Mouse (Mus musculus) limb, embryonic 14.5 days (tissue): ENCODE data around the gene Ttc30a1. TPM values are rescaled to one million over a fixed set of nuclear protein-coding genes. Genes with fewer than 3 reads are reported as not detected.

Experiments
- ATAC-seq: fragments of 200-750 bp; cut with Nextera tagmentation; 2 replicates; pipeline ENCODE4 v1.8.0; 2017; ENCODE audit warnings: low read depth, moderate number of reproducible peaks, moderate TSS enrichment; ENCODE audit not compliant: low FRiP score
- DNase-seq: peaks from one replicate; pipeline ENCODE4 v3.0.0-alpha.2; 2015; ENCODE audit warnings: low spot score
- H3K27ac ChIP-seq: fragments of 300-500 bp; sonication (generic); replicated peaks from 2 replicates; pipeline ENCODE4 v1.5.1; 2014; ENCODE audit warnings: low read depth, mild to moderate bottlenecking, low read length, moderate library complexity, mixed read lengths
- H3K27me3 ChIP-seq: fragments of 300-500 bp; sonication (generic); 2 replicates; pipeline ENCODE4 v1.6.1; 2014; ENCODE audit warnings: low read length, mixed read lengths; ENCODE audit not compliant: control insufficient read depth, insufficient read depth
- H3K36me3 ChIP-seq: fragments of 300-500 bp; sonication (generic); 2 replicates; pipeline ENCODE4 v1.6.1; 2014; ENCODE audit warnings: mild to moderate bottlenecking, low read length, moderate library complexity, mixed read lengths; ENCODE audit not compliant: control insufficient read depth, insufficient read depth
- H3K4me1 ChIP-seq: fragments of 300-500 bp; sonication (generic); 2 replicates; pipeline ENCODE4 v1.6.1; 2014; ENCODE audit warnings: antibody characterized with exemption, low read length, mixed read lengths; ENCODE audit not compliant: control insufficient read depth, insufficient read depth
- H3K4me2 ChIP-seq: fragments of 300-500 bp; sonication (generic); replicated peaks from 2 replicates; pipeline ENCODE4 v1.6.1; 2014; ENCODE audit warnings: low read depth, mild to moderate bottlenecking, low read length, moderate library complexity; ENCODE audit not compliant: severe bottlenecking
- H3K4me3 ChIP-seq: fragments of 300-500 bp; sonication (generic); replicated peaks from 2 replicates; pipeline ENCODE4 v1.5.1; 2014; ENCODE audit warnings: low read length
- H3K9ac ChIP-seq: fragments of 300-500 bp; sonication (generic); 2 replicates; pipeline ENCODE4 v1.6.1; 2014; ENCODE audit warnings: mild to moderate bottlenecking, low read depth, low read length, moderate library complexity; ENCODE audit not compliant: severe bottlenecking
- H3K9me3 ChIP-seq: fragments of 300-500 bp; sonication (generic); 2 replicates; pipeline ENCODE4 v1.6.1; 2016; ENCODE audit warnings: low read length; ENCODE audit not compliant: control insufficient read depth
- POLR2A ChIP-seq: fragments of 200-500 bp; IDR thresholded peaks from 2 replicates; pipeline ENCODE4 v1.8.0; 2012; ENCODE audit warnings: inconsistent platforms, mild to moderate bottlenecking, moderate library complexity, borderline replicate concordance; ENCODE audit not compliant: insufficient read depth, insufficient read length; ENCODE audit errors: extremely low read depth
- WGBS: fragments of 180-500 bp; shearing (Covaris S2); extraction: QIAGEN DNeasy Blood & Tissue Kit; methylation state at CpG from one replicate; pipeline ENCODE4 v1.1.7; 2014; 5-methylcytosine and 5-hydroxymethylcytosine counted together
- polyA plus RNA-seq, 2 experiments: library from polyadenylated mRNA; depleted of rRNA in 1 of 2; stranded (reverse) in 1 of 2; unstranded in 1 of 2; fragments of >200 nt; fragmentation: Nextera tagmentation in 1 of 2; extraction: Ambion mirVana in 1 of 2; gene quantifications; 2 replicates each; pipeline versions ENCODE4 v1.2.1 to v1.2.3; 2012 to 2014

Gene Ttc30a1
- polyA plus RNA-seq, 2 experiments, result 5.9 to 6.9 TPM

- Histone ChIP-seq H3K27me3 (no peaks in the 10 kb centered on the region), H3K4me3 (no peak overlapping the region), H3K9ac (no peak overlapping the region), H3K4me2 (no peak overlapping the region), H3K9me3 (no peaks in the 10 kb centered on the region), H3K27ac (no peak overlapping the region), H3K4me1 (peaks cover 10% of the 10 kb centered on the region), H3K36me3 (no peaks in the 10 kb centered on the region)
- TF ChIP-seq POLR2A, result no peak
- ATAC-seq (no peak), DNase-seq (no peak)
- 90% methylated on average over 7 of the region's 7 CpGs for WGBS
Measured at GRCm38 (mm10) chr2:76015460-76015859, 33.7 kb upstream of the Ttc30a1 start.

GRCm38 (mm10) chr2:76014659-76015058 is 32.9 kb upstream of the Ttc30a1 start:
- Histone ChIP-seq H3K4me3 (no peak overlapping the region), H3K4me2 (no peak overlapping the region), H3K4me1 (peaks cover 10% of the 10 kb centered on the region), H3K9ac (no peak overlapping the region), H3K27ac (no peak overlapping the region), H3K27me3 (no peaks in the 10 kb centered on the region), H3K36me3 (no peaks in the 10 kb centered on the region), H3K9me3 (no peaks in the 10 kb centered on the region)
- TF ChIP-seq POLR2A, result no peak
- 91% methylated on average over 3 of the region's 3 CpGs for WGBS
- ATAC-seq (no peak), DNase-seq (no peak)

GRCm38 (mm10) chr2:76006194-76006593 is 24.4 kb upstream of the Ttc30a1 start:
- Histone ChIP-seq H3K9ac (no peak overlapping the region), H3K4me3 (no peak overlapping the region), H3K4me1 (no peaks in the 10 kb centered on the region), H3K36me3 (no peaks in the 10 kb centered on the region), H3K27me3 (no peaks in the 10 kb centered on the region), H3K27ac (no peak overlapping the region), H3K4me2 (no peak overlapping the region), H3K9me3 (no peaks in the 10 kb centered on the region)
- DNase-seq (no peak), ATAC-seq (no peak)
- TF ChIP-seq POLR2A, result no peak
- 23% methylated on average over 4 of the region's 4 CpGs for WGBS

- no peak for TF ChIP-seq POLR2A
- WGBS, result 32% methylated on average over 9 of the region's 9 CpGs
- H3K27ac ChIP-seq, result no peak overlapping the region
- no peaks in the 10 kb centered on the region for H3K9me3 ChIP-seq
- H3K36me3 ChIP-seq, result no peaks in the 10 kb centered on the region
- 0 out of 2 replicates have a peak, but pooled peaks cover 8% of the 10 kb centered on the region for H3K4me1 ChIP-seq
- DNase-seq (no peak), ATAC-seq (no peak)
- H3K9ac ChIP-seq, result no peak overlapping the region
- no peak overlapping the region for H3K4me2 ChIP-seq
- H3K4me3 ChIP-seq, result no peak overlapping the region
- no peaks in the 10 kb centered on the region for H3K27me3 ChIP-seq
Measured at GRCm38 (mm10) chr2:76002899-76003298, 21.1 kb upstream of the Ttc30a1 start.

DNA sequence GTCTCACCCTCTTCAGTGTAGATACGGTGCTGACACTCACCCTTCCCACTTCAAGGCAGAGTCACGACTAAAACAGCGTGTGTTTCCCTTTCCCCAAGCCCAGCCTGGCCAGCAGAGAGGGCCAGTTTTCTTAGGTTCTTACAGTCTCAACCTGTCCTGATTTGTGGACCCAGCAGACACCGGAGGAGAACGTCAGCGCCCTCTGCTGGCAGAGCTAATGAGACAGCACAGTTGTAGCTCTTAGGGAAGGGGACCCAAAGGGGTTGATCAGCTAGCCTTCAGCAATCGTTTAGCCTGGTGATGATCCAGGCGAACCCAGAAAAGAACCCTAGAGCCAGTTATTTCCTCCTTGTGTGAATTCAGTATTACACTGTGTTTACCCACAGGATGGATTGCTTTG is 19.6 kb upstream of the Ttc30a1 start:
- no peak overlapping the region for H3K4me3 ChIP-seq
- no peak overlapping the region for H3K27ac ChIP-seq
- no peak overlapping the region for H3K9ac ChIP-seq
- WGBS, result 36% methylated on average over 8 of the region's 8 CpGs
- H3K36me3 ChIP-seq, result no peaks in the 10 kb centered on the region
- no peak for ATAC-seq
- H3K4me1 ChIP-seq, result 0 out of 2 replicates have a peak, but pooled peaks cover 8% of the 10 kb centered on the region
- H3K4me2 ChIP-seq, result no peak overlapping the region
- TF ChIP-seq POLR2A, result no peak
- no peaks in the 10 kb centered on the region for H3K27me3 ChIP-seq
- H3K9me3 ChIP-seq, result no peaks in the 10 kb centered on the region
- DNase-seq, result no peak

DNA sequence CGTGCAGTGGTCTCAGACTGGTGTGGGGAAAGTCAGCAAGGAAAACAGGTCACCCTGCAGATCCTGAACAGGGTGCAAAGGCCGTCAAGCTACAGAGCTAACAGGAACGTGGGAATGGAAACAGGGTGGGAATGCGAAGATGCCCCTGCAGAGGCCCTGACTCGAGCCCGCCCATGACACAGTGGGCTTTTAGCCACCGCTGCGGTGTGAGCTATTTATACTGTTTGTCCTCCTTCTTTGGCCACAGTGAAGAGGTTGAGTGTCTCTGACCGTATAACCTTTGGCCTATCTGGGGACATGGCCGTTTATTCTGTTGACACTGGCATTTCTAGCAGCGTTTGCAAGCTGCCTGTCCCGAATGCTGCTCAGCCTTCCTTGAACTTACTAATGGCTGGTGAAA is 17.9 kb upstream of the Ttc30a1 start:
- 0 out of 2 replicates have a peak, but pooled peaks cover 8% of the 10 kb centered on the region for H3K4me1 ChIP-seq
- H3K9me3 ChIP-seq, result no peaks in the 10 kb centered on the region
- no peak overlapping the region for H3K27ac ChIP-seq
- DNase-seq, result no peak
- 41% methylated on average over 12 of the region's 12 CpGs for WGBS
- ATAC-seq, result no peak
- no peak for TF ChIP-seq POLR2A
- H3K27me3 ChIP-seq, result no peaks in the 10 kb centered on the region
- H3K9ac ChIP-seq, result no peak overlapping the region
- H3K36me3 ChIP-seq, result no peaks in the 10 kb centered on the region
- no peak overlapping the region for H3K4me2 ChIP-seq
- H3K4me3 ChIP-seq, result no peak overlapping the region
